In the genomic region with DNA sequence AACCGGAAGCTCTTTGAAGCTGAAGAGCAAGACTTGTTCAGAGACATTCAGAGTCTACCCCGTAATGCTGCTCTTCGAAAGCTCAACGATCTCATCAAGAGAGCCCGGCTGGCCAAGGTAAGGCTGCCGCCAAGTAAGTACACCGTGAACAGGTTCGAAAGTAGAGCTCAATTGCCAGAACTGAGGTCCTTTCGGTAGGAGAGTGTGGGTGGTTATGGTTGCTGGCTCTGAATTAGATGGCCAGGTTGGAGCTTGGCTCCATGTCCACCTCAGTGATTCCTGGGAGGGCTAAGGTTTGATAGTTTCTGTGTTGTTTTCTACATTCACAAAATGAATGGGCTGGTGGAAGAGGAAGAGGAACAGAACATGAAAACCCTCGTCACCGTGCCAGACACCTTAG, we compare ENCODE assay signal across 15 mouse cellular contexts.
"Had no signal": no experiment of that assay in that cellular context is flagged by ENCODE, and none has a peak within 500 bp of the region (broad histone marks: within the 10 kb centered on the region; RNA-seq: fewer than 3 reads in every experiment).

No protein-coding gene starts in this region.

- H3K36me3 ChIP-seq: stomach, embryonic 15.5 days had no signal

- DNase-seq: lung, adult 18-20 months; lung, embryonic 14.5 days; lung, postnatal 10 days; lung, postnatal 4 days; midbrain, embryonic 14.5 days; right cerebral cortex, postnatal 14 days; thymus, adult 2 months; thymus, postnatal 25 days; thymus, postnatal 4 days had no signal

- H3K4me3 ChIP-seq: midbrain, embryonic 10.5 days; midbrain, embryonic 12.5 days; neural tube, embryonic 12.5 days; stomach, embryonic 15.5 days had no signal

- H3K27me3 ChIP-seq: midbrain, embryonic 12.5 days; neural tube, embryonic 12.5 days; stomach, embryonic 15.5 days had no signal

- H3K9ac ChIP-seq: lung, embryonic 14.5 days; midbrain, embryonic 12.5 days; neural tube, embryonic 12.5 days; stomach, embryonic 15.5 days had no signal

- H3K27ac ChIP-seq: midbrain, embryonic 10.5 days; midbrain, embryonic 12.5 days; neural tube, embryonic 12.5 days; stomach, embryonic 15.5 days; stomach, postnatal 0 days had no signal

- ATAC-seq: midbrain, embryonic 16.5 days had no signal

- H3K4me2 ChIP-seq: lung, embryonic 14.5 days; midbrain, embryonic 12.5 days; neural tube, embryonic 12.5 days; stomach, embryonic 15.5 days had no signal

- H3K9me3 ChIP-seq: midbrain, embryonic 10.5 days; midbrain, embryonic 12.5 days; neural tube, embryonic 12.5 days; stomach, embryonic 15.5 days had no signal

- H3K4me1 ChIP-seq: neural tube, embryonic 12.5 days; stomach, embryonic 15.5 days had no signal
